Mouse (Mus musculus) ovary, postnatal 14 days (tissue): ENCODE data around the gene Tm9sf1.

ENCODE experiments used
- DNase-seq: peaks from one replicate; pipeline ENCODE4 v3.0.0; 2022; ENCODE audit warnings: low spot score

Gene Tm9sf1

GRCm38 (mm10) chr14:55643060-55643907 lies at the start of gene Tm9sf1:
Gene Tm9sf1 (minus strand): TSS chr14:55643806.
- DNase-seq = peak; percentile 79

- no peak for DNase-seq
Measured at GRCm38 (mm10) chr14:55689433-55689832, 45.8 kb upstream of the Tm9sf1 start.

DNA sequence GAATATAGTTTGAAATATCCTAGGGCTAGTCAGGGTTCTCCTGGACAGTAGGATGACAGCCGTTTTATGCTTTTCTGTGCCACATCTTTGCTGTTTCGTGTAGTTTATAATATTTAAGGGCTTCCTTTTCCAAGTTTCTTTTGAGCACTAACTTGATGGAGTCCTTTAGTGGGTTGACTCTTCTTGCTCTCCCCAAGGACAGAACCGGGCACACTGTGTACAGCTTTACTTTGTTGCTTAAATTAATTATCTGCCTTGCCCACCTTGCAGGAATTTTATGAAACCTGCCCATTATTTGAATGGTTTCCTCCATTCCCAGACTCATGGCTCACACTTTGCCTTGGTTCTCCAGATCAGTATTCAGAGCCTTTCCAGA lies 38.5 kb upstream of the Tm9sf1 start:
- DNase-seq = no peak

- DNase-seq = peak; percentile 89
Measured at GRCm38 (mm10) chr14:55681160-55682117, 37.8 kb upstream of the Tm9sf1 start, which contains the start of gene Tinf2. Gene Tinf2 (minus strand): TSS chr14:55681820.

DNA sequence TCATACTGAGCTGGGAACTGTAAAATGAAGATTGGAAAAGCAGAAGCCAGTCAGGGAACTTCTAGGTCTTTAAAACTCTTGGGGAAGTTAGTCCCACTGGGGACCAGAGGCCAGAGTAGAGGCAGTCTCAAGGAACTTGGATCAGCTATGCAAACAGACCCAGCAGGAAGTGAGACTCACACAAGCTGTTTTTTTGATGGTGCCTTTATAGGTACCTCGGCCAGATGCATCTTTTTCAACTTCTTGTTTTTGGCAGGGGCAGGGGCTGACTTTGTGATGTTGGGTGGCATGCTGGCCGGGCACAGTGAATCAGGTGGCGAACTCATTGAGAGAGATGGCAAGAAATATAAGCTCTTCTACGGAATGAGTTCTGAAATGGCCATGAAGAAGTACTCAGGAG lies 34.0 kb upstream of the Tm9sf1 start:
- DNase-seq = no peak

GRCm38 (mm10) chr14:55672741-55673060 lies 29.1 kb upstream of the Tm9sf1 start:
- DNase-seq = no peak

GRCm38 (mm10) chr14:55671833-55672740 lies 28.5 kb upstream of the Tm9sf1 start, which contains the start of the genes Gmpr2 and Nedd8:
Gene Gmpr2 (plus strand): TSS chr14:55671941.
Gene Nedd8 (minus strand): TSS chr14:55672124.
- DNase-seq = peak; percentile 71

DNA sequence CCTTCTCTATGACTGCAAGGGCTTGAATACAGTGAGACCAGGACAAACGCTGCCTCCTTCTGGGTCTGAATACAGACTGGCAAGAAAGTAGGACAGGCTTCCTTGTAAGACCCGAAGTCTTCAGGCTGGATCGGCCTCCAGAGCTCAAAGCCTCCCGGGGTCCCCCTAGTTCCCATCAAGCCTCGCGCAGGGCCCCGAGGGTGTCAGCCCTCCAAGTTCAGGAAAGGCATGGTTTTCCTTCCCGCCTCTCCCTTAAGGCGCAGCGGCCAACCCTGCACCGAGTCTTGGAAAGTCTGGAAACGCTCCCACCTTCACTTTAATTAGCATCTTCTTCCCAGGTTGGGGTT lies 27.9 kb upstream of the Tm9sf1 start:
- no peak for DNase-seq

DNA sequence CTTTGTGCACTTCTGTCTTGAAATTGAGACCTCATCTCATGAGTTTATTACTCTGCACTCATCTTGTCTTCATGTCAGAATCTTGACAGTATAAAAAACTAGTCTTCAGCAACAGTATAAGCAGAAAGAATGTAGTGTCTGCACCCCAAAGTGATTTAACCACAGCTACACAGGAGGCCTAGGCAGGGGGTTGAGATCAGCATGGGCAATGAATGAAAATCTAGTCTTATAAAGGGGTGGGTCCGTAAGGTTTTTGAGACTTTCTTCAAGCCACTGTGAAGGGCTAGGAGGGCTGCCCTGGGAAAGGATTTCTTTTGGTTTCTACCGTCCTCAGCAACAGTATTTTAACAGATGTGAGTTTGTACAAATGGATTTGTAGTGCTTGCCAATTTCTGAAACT lies 17.0 kb upstream of the Tm9sf1 start:
- no peak for DNase-seq

DNA sequence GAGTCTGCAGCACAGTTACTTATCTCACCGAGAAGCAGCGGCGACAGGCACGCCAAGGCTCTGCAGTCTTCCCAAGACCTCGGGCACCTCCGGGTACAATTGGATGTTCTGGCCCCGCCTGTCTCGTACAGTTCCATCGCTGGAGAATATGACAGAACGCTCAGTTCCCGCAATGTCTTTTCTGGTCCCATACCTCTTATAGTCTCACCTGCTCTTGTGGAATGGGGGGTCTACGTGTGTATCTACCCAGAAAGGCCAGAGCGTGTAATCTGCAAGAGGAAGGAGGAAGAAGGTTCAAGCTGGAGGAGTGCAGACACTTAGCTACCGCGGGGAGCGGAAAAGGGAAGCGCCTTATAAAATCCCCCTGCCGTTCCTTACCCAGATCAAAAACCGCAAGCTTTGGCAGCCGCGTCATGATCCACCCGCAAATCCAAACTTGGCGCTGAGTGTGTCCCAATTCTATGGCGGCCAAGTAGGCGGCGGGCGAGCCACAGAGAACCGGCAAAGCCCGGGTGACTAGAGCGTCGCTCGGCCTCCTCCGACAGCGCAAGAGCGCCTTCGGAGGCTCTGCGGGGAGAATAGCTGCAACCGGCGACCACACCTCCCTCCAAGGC lies 16.5 kb upstream of the Tm9sf1 start, which contains the start of gene Mdp1:
Gene Mdp1 (minus strand): TSS at position 549 of the 614 bp plus-strand sequence.
- DNase-seq = peak; percentile 57

- DNase-seq = no peak
Measured at GRCm38 (mm10) chr14:55658011-55658410, 14.4 kb upstream of the Tm9sf1 start.

DNA sequence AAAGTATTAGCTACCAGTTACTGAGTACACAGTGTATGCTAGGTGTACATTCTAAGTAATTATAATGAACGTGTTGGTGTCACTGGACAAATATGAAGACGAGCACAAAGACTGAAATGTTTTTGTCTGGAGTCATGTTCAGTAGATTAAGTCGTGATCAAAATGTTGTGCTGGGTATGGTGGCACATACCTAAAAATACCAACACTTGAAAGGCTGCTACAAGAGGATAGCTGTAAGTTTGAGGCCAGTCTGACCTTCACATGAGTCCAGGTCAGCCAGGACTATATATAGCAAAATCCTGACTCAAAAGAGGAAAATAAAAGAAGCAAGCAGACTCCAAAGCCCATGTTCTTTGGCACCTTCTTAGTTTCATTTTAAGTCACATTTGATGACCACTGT lies 13.3 kb upstream of the Tm9sf1 start:
- DNase-seq = no peak

DNA sequence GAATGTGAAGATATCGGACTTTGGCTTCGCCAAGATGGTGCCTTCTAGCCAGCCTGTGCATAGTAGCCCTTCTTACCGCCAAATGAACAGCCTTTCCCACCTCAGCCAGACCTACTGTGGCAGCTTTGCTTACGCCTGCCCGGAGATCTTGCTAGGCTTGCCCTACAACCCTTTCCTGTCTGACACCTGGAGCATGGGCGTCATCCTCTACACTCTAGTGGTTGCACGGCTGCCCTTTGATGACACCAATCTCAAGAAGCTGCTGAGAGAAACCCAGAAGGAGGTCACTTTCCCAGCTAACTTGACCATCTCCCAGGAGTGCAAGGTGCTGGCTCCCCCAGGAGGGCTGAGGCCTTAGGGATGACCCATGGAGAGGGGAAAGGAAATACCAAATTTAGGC lies 7.9 kb upstream of the Tm9sf1 start:
- no peak for DNase-seq

DNA sequence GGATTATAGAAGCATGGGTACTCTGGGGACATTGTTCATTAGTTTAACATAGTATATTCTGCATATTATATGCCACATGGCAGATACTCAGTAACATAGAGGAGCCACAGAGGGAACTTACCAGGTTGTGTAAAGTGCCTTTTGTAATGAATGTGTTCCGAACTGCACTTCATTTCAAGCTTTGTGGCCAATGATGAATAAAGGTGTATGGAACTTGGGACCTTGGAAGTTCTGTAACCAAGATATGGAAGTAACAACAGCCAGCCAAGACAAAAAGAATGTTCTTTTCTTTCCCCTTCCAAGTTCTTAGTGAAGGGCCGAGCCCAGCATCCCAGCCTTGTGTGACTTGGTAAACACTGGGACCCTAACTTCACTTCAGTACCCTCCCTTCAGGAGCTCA lies 6.3 kb upstream of the Tm9sf1 start, which contains the start of gene Tssk4:
Gene Tssk4 (plus strand): TSS at position 301 of the 400 bp plus-strand sequence.
- DNase-seq = no peak

GRCm38 (mm10) chr14:55644261-55644888 lies 769 bp upstream of the Tm9sf1 start:
- DNase-seq = no peak

GRCm38 (mm10) chr14:55642679-55643059 lies 937 bp downstream of the Tm9sf1 start:
- no peak for DNase-seq

- DNase-seq = no peak
Measured at GRCm38 (mm10) chr14:55641291-55641690, 2.3 kb downstream of the Tm9sf1 start.

- DNase-seq = no peak
Measured at GRCm38 (mm10) chr14:55640816-55641215, 2.8 kb downstream of the Tm9sf1 start.

DNA sequence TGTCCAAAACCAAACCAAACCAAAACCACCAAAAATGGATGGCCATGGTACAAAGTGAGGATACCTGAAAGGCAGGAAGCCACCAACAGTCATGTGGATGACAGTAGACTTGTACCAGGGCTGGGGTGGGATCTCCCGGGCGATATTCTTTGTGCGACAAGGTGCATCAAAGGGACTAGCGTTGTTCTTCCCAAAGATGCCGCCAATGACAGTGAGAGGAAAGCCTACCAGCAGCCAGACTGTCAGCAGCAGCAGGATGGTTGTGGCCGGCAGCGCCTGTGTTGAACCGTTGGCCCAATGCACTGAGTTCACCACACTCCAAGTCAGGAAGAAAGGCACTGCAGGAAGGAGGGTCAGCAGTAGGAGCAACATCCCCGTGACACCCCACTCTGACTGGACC lies 5.8 kb downstream of the Tm9sf1 start, which contains the start of gene Gm49378:
Gene Gm49378 (minus strand): TSS at position 101 of the 400 bp plus-strand sequence.
- DNase-seq = no peak

GRCm38 (mm10) chr14:55635523-55636007 lies 8.0 kb downstream of the Tm9sf1 start, which contains the start of gene Ipo4:
Gene Ipo4 (minus strand): TSS chr14:55635957.
- peak; percentile 68 for DNase-seq
